ENCODE assay signal across 8 mouse cellular contexts in genomic region chr19:48204476-48204875, GRCm38 (mm10). TPM values are rescaled to one million over a fixed set of nuclear protein-coding genes. Genes with fewer than 3 reads are reported as not detected.
DNase-seq lines count a peak whose midpoint lies in the region; ATAC-seq and TF ChIP-seq lines count a peak whose summit lies in the region.

No protein-coding gene starts in this region.

- peak overlapping the region; percentile 94 for H3K4me2 ChIP-seq in heart, embryonic 14.5 days (ENCODE audit: low read length)
- H3K4me2 ChIP-seq in limb, embryonic 12.5 days: peak overlapping the region; percentile 99
- H3K4me2 ChIP-seq in stomach, postnatal 0 days (replicated peaks; ENCODE audit: low read depth): peak overlapping the region; percentile 67

- H3K36me3 ChIP-seq in heart, embryonic 14.5 days (ENCODE audit: control insufficient read depth, insufficient read depth, low read length): no peaks in the 10 kb centered on the region
- H3K36me3 ChIP-seq in limb, embryonic 12.5 days: no peaks in the 10 kb centered on the region
- no peaks in the 10 kb centered on the region for H3K36me3 ChIP-seq in stomach, postnatal 0 days (ENCODE audit: control insufficient read depth, insufficient read depth, low read length)

- DNase-seq in heart, adult 8-10 months (ENCODE audit: low spot score): no peak
- peak; percentile 30 for DNase-seq in right cerebral cortex, postnatal 25 days
- DNase-seq in right cerebral cortex, postnatal 4 days: no peak
- DNase-seq in stomach, postnatal 0 days (ENCODE audit: low spot score): no peak
- no peak for DNase-seq in gastrocnemius, postnatal 10 days
- DNase-seq in cerebellum, adult 8-10 months: no peak

- H3K4me3 ChIP-seq in heart, embryonic 14.5 days (ENCODE audit: control insufficient read depth in 1 of 2, insufficient read depth in 1 of 2, low read depth in 1 of 2, low read length in 2 of 2): peak overlapping the region; percentile 48 to 51; a peak in 2 of 4 replicates
- peak overlapping the region; percentile 58 for H3K4me3 ChIP-seq in limb, embryonic 12.5 days (replicated peaks)
- H3K4me3 ChIP-seq in stomach, postnatal 0 days (ENCODE audit: low read depth, low read length): peak overlapping the region; percentile 39; the same call in 1 of the 2 replicates

- H3K9me3 ChIP-seq in heart, embryonic 14.5 days (ENCODE audit: control insufficient read depth, low read length): no peaks in the 10 kb centered on the region
- no peaks in the 10 kb centered on the region for H3K9me3 ChIP-seq in limb, embryonic 12.5 days
- no peaks in the 10 kb centered on the region for H3K9me3 ChIP-seq in stomach, postnatal 0 days (ENCODE audit: control insufficient read depth, low read length)

- peaks cover 0 to 17% of the 10 kb centered on the region in 2 experiments; a peak in 1 of 4 replicates for H3K4me1 ChIP-seq in heart, embryonic 14.5 days (ENCODE audit: control insufficient read depth in 2 of 2, insufficient read depth in 2 of 2, low read length in 2 of 2)
- H3K4me1 ChIP-seq in limb, embryonic 12.5 days (replicated peaks): peaks cover 39% of the 10 kb centered on the region
- H3K4me1 ChIP-seq in stomach, postnatal 0 days (replicated peaks; ENCODE audit: control insufficient read depth, insufficient read depth): no peaks in the 10 kb centered on the region

- no peak for TF ChIP-seq EP300 in stomach, postnatal 0 days (optimal IDR thresholded peaks at IDR 0.05)

- H3K27me3 ChIP-seq in heart, embryonic 14.5 days (ENCODE audit: control insufficient read depth, insufficient read depth, low read length): peaks cover 59% of the 10 kb centered on the region
- peaks cover 65% of the 10 kb centered on the region for H3K27me3 ChIP-seq in limb, embryonic 12.5 days
- H3K27me3 ChIP-seq in stomach, postnatal 0 days (ENCODE audit: control insufficient read depth, insufficient read depth, low read length): peaks cover 3% of the 10 kb centered on the region; the same call in 1 of the 2 replicates

- ATAC-seq in heart, embryonic 14.5 days (ENCODE audit: insufficient number of reproducible peaks, insufficient read depth, low FRiP score, low read depth): no peak
- no peak for ATAC-seq in limb, embryonic 12.5 days (ENCODE audit: insufficient number of reproducible peaks, insufficient read depth, low FRiP score, low TSS enrichment, low read depth)
- no peak for ATAC-seq in stomach, postnatal 0 days (ENCODE audit: low FRiP score, low TSS enrichment)

- TF ChIP-seq CTCF in stomach, postnatal 0 days (IDR thresholded peaks at IDR 0.05; ENCODE audit: low read depth): no peak

- no peak overlapping the region for H3K9ac ChIP-seq in heart, embryonic 14.5 days (ENCODE audit: low read length)
- H3K9ac ChIP-seq in limb, embryonic 12.5 days (replicated peaks): peak overlapping the region; percentile 63
- H3K9ac ChIP-seq in stomach, postnatal 0 days (ENCODE audit: low read length): no peak overlapping the region

- 3% methylated on average over 8 of the region's 8 CpGs for WGBS in heart, embryonic 14.5 days
- under 1% methylated on average over 8 of the region's 8 CpGs for WGBS in limb, embryonic 12.5 days
- WGBS in stomach, postnatal 0 days: 4% methylated on average over 8 of the region's 8 CpGs

- H3K27ac ChIP-seq in heart, embryonic 14.5 days (replicated peaks in 1 of 2; ENCODE audit: control insufficient read depth in 1 of 2, insufficient read depth in 1 of 2, low read depth in 2 of 2, low read length in 2 of 2): no peak overlapping the region
- no peak overlapping the region for H3K27ac ChIP-seq in limb, embryonic 12.5 days
- no peak overlapping the region for H3K27ac ChIP-seq in stomach, postnatal 0 days (replicated peaks)

RNA-seq across cellular contexts. Expression of gene Sorcs3, which starts 1.3 kb away (rescaled TPM):
- 0.18 and 0.39 TPM in 2 replicates for polyA plus RNA-seq in heart, embryonic 14.5 days (2014; fragmentation: Nextera tagmentation; extraction: Ambion mirVana)
- not detected for total RNA-seq in heart, adult 8-10 months (2022)
- polyA plus RNA-seq in limb, embryonic 12.5 days (2016; fragmentation: Nextera tagmentation; extraction: Ambion mirVana): 1.7 and 2.0 TPM in 2 replicates
- 0.28 TPM in 2 replicates for polyA plus RNA-seq in stomach, postnatal 0 days (2015; fragmentation: Nextera tagmentation; extraction: Ambion mirVana)
- under 1 TPM; 0.07 to 0.14 TPM for total RNA-seq in gastrocnemius, postnatal 10 days (2021)
